In the genomic region with DNA sequence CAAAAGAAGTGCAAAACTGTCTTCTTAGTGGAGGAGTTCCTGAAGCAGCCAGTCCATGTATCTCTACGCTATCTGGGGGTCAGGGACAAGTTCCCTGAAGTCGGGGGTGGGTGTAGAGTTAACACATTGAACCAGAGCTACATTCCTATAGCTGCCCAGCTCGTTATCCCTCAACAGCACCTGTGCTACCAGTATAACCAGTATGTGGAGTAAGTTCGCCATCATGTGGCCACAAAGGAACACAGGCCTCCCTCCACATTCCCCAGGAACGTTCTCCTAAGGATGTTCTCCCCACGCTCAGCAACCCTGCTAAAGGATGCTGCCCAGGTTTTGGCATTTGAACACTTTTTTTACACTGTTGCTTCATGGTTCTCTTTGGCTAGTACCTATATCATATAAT, we compare ENCODE assay signal across 8 mouse cellular contexts. TPM values are rescaled to one million over a fixed set of nuclear protein-coding genes. Genes with fewer than 3 reads are reported as not detected.
DNase-seq lines count a peak whose midpoint lies in the region; ATAC-seq lines count a peak whose summit lies in the region.

No protein-coding gene starts in this region.

- H3K4me2 ChIP-seq in kidney, embryonic 16.5 days (replicated peaks; ENCODE audit: low read depth, low read length): no peak overlapping the region
- no peak overlapping the region for H3K4me2 ChIP-seq in embryonic facial prominence, embryonic 11.5 days (ENCODE audit: low read depth, low read length)
- no peak overlapping the region for H3K4me2 ChIP-seq in neural tube, embryonic 13.5 days

- H3K9me3 ChIP-seq in kidney, embryonic 16.5 days (ENCODE audit: low read length): no peaks in the 10 kb centered on the region
- H3K9me3 ChIP-seq in embryonic facial prominence, embryonic 11.5 days (replicated peaks; ENCODE audit: control insufficient read depth, low read length): no peaks in the 10 kb centered on the region
- H3K9me3 ChIP-seq in neural tube, embryonic 13.5 days: no peaks in the 10 kb centered on the region

- no peaks in the 10 kb centered on the region for H3K4me1 ChIP-seq in kidney, embryonic 16.5 days (ENCODE audit: insufficient read depth, low read length)
- H3K4me1 ChIP-seq in embryonic facial prominence, embryonic 11.5 days (ENCODE audit: control insufficient read depth, insufficient read depth, low read length): no peaks in the 10 kb centered on the region
- H3K4me1 ChIP-seq in neural tube, embryonic 13.5 days (replicated peaks): no peaks in the 10 kb centered on the region

- H3K27me3 ChIP-seq in kidney, embryonic 16.5 days (ENCODE audit: insufficient read depth, low read length): no peaks in the 10 kb centered on the region
- no peaks in the 10 kb centered on the region for H3K27me3 ChIP-seq in embryonic facial prominence, embryonic 11.5 days (ENCODE audit: control insufficient read depth, insufficient read depth, low read length)
- H3K27me3 ChIP-seq in neural tube, embryonic 13.5 days: no peaks in the 10 kb centered on the region

- no peak overlapping the region for H3K4me3 ChIP-seq in kidney, embryonic 16.5 days (ENCODE audit: low read length)
- H3K4me3 ChIP-seq in embryonic facial prominence, embryonic 11.5 days (ENCODE audit: low read depth, low read length): no peak overlapping the region
- no peak overlapping the region for H3K4me3 ChIP-seq in neural tube, embryonic 13.5 days

- peak; percentile 7 for DNase-seq in kidney, adult 9 months
- DNase-seq in adipocyte (ENCODE audit: low spot score): peak; percentile 69
- DNase-seq in embryonic facial prominence, embryonic 11.5 days (ENCODE audit: low spot score): peak; percentile 32
- DNase-seq in layer of hippocampus, postnatal 10 days (ENCODE audit: low spot score in 2 of 2): peak; percentile 32 to 39
- DNase-seq in c-Kit-positive CD71-positive TER-119-positive erythroid progenitor cells, embryonic 14.5 days (ENCODE audit: low spot score): no peak
- DNase-seq in B cell, adult 2 months: no peak

- 23% methylated on average over 6 of the region's 6 CpGs for WGBS in kidney, embryonic 16.5 days
- 29% methylated on average over 6 of the region's 6 CpGs for WGBS in embryonic facial prominence, embryonic 11.5 days
- 31% methylated on average over 6 of the region's 6 CpGs for WGBS in neural tube, embryonic 13.5 days

- H3K9ac ChIP-seq in kidney, embryonic 16.5 days (replicated peaks; ENCODE audit: low read length): no peak overlapping the region
- no peak overlapping the region for H3K9ac ChIP-seq in embryonic facial prominence, embryonic 11.5 days (replicated peaks; ENCODE audit: low read length)
- H3K9ac ChIP-seq in neural tube, embryonic 13.5 days: no peak overlapping the region

- no peaks in the 10 kb centered on the region for H3K36me3 ChIP-seq in kidney, embryonic 16.5 days (ENCODE audit: insufficient read depth, low read length)
- H3K36me3 ChIP-seq in embryonic facial prominence, embryonic 11.5 days (replicated peaks; ENCODE audit: control insufficient read depth, insufficient read depth, low read depth, low read length): no peaks in the 10 kb centered on the region
- no peaks in the 10 kb centered on the region for H3K36me3 ChIP-seq in neural tube, embryonic 13.5 days

- no peak for ATAC-seq in kidney, embryonic 16.5 days (ENCODE audit: low FRiP score, low TSS enrichment)
- ATAC-seq in embryonic facial prominence, embryonic 11.5 days (replicated peaks; ENCODE audit: insufficient number of reproducible peaks, low FRiP score, low TSS enrichment, low read depth): no peak
- ATAC-seq in neural tube, embryonic 13.5 days (ENCODE audit: low read depth): peak; percentile 53; the same call in 1 of the 2 replicates

- H3K27ac ChIP-seq in kidney, embryonic 16.5 days (ENCODE audit: low read length): no peak overlapping the region
- H3K27ac ChIP-seq in embryonic facial prominence, embryonic 11.5 days (replicated peaks; ENCODE audit: low read depth, low read length): no peak overlapping the region
- no peak overlapping the region for H3K27ac ChIP-seq in neural tube, embryonic 13.5 days (replicated peaks)

RNA-seq across cellular contexts. Expression of a gene that starts 46.8 kb away (rescaled TPM):
- polyA plus RNA-seq in kidney, embryonic 16.5 days (2015; fragmentation: Nextera tagmentation; extraction: Ambion mirVana): 19.9 and 25.7 TPM in 2 replicates
- polyA plus RNA-seq in embryonic facial prominence, embryonic 11.5 days (2014; fragmentation: Nextera tagmentation; extraction: Ambion mirVana): 6.8 and 7.8 TPM in 2 replicates
- total RNA-seq in layer of hippocampus, postnatal 10 days (2021): 1 to 10 TPM in 1 of 2 experiments, under 1 TPM in 1; 0.73 to 1.1 TPM
- polyA plus RNA-seq in neural tube, embryonic 13.5 days (2015; fragmentation: Nextera tagmentation; extraction: Ambion mirVana): 6.4 and 7.5 TPM in 2 replicates

Comparison
In these comparisons a context has a peak if more than half of its experiments do, and no peak if none do; other contexts are left out.
1. DNase-seq: peak in kidney, adult 9 months (single experiment), adipocyte (single experiment), embryonic facial prominence, embryonic 11.5 days (single experiment) and layer of hippocampus, postnatal 10 days (2 of 2); none in c-Kit-positive CD71-positive TER-119-positive erythroid progenitor cells, embryonic 14.5 days (single experiment) and B cell, adult 2 months (0 of 2).